Mouse (Mus musculus) heart, embryonic 16.5 days (tissue): Measurements from ENCODE around the gene Ywhab. TPM values are rescaled to one million over a fixed set of nuclear protein-coding genes. Genes with fewer than 3 reads are reported as not detected.
A peak's percentile ranks its signal among the peaks of the same experiment; 100 is the strongest.

Experiments used
- ATAC-seq: fragments of 200-750 bp; cut with Nextera tagmentation; replicated peaks from 2 replicates; pipeline ENCODE4 v1.8.0; 2017; ENCODE audit warnings: moderate number of reproducible peaks; ENCODE audit not compliant: insufficient read depth, low FRiP score; ENCODE audit errors: extremely low read depth
- H3K27ac ChIP-seq: fragments of 300-500 bp; sonication (generic); 2 replicates; pipeline ENCODE4 v1.5.1; 2014; ENCODE audit warnings: mild to moderate bottlenecking, low read length, control low read depth, moderate library complexity
- H3K27me3 ChIP-seq: fragments of 300-500 bp; sonication (generic); 2 replicates; pipeline ENCODE4 v1.6.1; 2014; ENCODE audit warnings: low read length, mixed read lengths; ENCODE audit not compliant: control insufficient read depth, insufficient read depth
- H3K36me3 ChIP-seq: fragments of 300-500 bp; sonication (generic); 2 replicates; pipeline ENCODE4 v1.6.1; 2014; ENCODE audit not compliant: control insufficient read depth, insufficient read depth
- H3K4me1 ChIP-seq: fragments of 300-500 bp; sonication (generic); 2 replicates; pipeline ENCODE4 v1.6.1; 2014; ENCODE audit warnings: low read length, mixed read lengths; ENCODE audit not compliant: control insufficient read depth, insufficient read depth
- H3K4me2 ChIP-seq: fragments of 300-500 bp; sonication (generic); 2 replicates; pipeline ENCODE4 v1.6.1; 2014; ENCODE audit warnings: low read depth, mild to moderate bottlenecking, control low read depth, low read length
- H3K4me3 ChIP-seq: fragments of 300-500 bp; sonication (generic); 2 replicates; pipeline ENCODE4 v1.5.1; 2014; ENCODE audit warnings: mild to moderate bottlenecking, control low read depth, low read length
- H3K9ac ChIP-seq: fragments of 300-500 bp; sonication (generic); 2 replicates; pipeline ENCODE4 v1.6.1; 2014; ENCODE audit warnings: low read length, control low read depth
- H3K9me3 ChIP-seq: fragments of 300-500 bp; sonication (generic); replicated peaks from 2 replicates; pipeline ENCODE4 v1.6.1; 2016; ENCODE audit warnings: low read length; ENCODE audit not compliant: control insufficient read depth
- WGBS: fragments of 180-500 bp; shearing (Covaris S2); extraction: QIAGEN DNeasy Blood & Tissue Kit; methylation state at CpG from one replicate; pipeline ENCODE4 v1.1.7; 2014; 5-methylcytosine and 5-hydroxymethylcytosine counted together
- polyA plus RNA-seq: library from polyadenylated mRNA; unstranded; fragments of >200 nt; fragmentation: Nextera tagmentation; extraction: Ambion mirVana; gene quantifications from 2 replicates; pipeline ENCODE4 v1.2.1, GENCODE M21; 2015

Ywhab gene
- polyA plus RNA-seq, 1 experiment from 2014 or later = 198 TPM

DNA sequence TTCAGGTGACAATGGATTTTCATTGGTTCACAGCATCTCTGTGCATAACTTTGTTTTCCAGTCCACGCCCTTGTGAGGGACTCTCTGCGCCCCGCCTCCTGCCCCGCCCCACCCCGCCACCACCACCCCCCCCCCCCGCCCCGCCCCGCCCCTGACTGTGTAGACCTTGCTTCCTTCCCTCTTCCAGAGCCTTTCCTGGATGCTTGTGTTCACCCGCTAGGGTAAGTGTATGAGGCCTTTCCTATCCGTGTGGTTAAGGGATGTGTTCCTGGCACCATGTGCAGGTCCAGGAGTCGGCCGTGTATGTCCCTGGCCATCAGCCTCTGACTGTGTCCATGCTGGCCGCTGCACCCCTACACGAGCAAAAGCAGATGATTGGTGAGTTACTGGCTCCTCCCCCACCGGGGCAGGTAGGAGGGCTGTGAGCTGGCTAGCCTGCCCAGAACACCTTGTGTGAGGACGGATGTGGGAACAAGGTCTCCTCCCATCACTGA is 52.5 kb downstream of the Ywhab start:
- Histone ChIP-seq H3K4me1 (no peaks in the 10 kb centered on the region), H3K4me2 (peak overlapping the region; percentile 54), H3K4me3 (peak overlapping the region; percentile 23; the same call in 1 of the 2 replicates), H3K9ac (no peak overlapping the region), H3K9me3 (no peaks in the 10 kb centered on the region), H3K27me3 (peaks cover 9% of the 10 kb centered on the region), H3K36me3 (peaks cover 3% of the 10 kb centered on the region; the same call in 1 of the 2 replicates), H3K27ac (no peak overlapping the region)
- no peak for ATAC-seq
- WGBS = 6% methylated on average over 13 of the region's 16 CpGs

DNA sequence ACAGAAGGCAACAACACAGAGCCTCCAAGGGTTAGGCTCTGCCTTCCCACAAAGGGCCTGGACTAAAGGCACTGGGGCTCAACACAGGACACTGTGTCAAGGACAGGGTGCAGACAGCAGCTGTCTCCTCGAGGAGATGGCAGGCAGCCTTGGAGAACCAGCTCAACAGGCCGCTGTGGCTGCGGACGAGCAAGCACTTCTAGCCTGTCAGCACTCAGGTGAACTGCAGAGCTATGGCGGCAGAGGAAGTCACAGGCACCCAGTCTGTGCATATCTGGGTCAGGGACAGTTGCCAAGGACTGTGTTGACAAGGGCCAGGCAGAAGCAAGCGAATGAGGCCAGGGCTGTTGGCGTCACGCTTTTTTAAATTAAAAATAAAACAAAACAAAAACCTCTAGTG is 59.0 kb downstream of the Ywhab start:
- WGBS = 47% methylated on average over 8 of the region's 8 CpGs
- no peak overlapping the region for H3K4me3 ChIP-seq
- ATAC-seq = peak; percentile 91
- peaks cover 12% of the 10 kb centered on the region for H3K4me1 ChIP-seq
- peak overlapping the region; percentile 72 for H3K27ac ChIP-seq
- peak overlapping the region; percentile 45 for H3K4me2 ChIP-seq
- H3K36me3 ChIP-seq = peaks cover 30% of the 10 kb centered on the region
- no peaks in the 10 kb centered on the region for H3K9me3 ChIP-seq
- H3K27me3 ChIP-seq = peaks cover 5% of the 10 kb centered on the region; the same call in 1 of the 2 replicates
- no peak overlapping the region for H3K9ac ChIP-seq

DNA sequence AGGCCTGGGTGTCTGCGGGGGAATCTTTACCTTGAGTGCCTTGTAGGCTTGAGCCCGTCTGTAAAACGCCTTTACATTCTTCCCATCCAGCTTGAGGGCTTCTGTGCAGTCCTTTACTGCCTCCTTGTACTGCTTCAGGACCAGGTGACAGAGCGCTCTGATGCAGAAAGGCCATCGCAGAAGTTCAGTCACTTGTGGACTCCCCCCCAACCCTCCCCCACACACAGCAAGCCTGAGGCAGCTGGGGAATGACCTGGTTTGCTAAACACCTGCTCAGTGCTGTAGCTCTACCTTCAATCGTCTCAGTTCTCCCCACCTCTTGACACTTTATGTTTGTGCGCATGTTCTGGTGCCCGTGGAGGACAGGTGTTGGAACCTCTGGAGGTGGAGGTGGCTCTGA is 59.9 kb downstream of the Ywhab start:
- Histone ChIP-seq H3K4me1 (peaks cover 12% of the 10 kb centered on the region), H3K27ac (no peak overlapping the region), H3K36me3 (peaks cover 39% of the 10 kb centered on the region), H3K27me3 (peaks cover 5% of the 10 kb centered on the region; the same call in 1 of the 2 replicates), H3K9ac (no peak overlapping the region), H3K4me2 (no peak overlapping the region), H3K4me3 (no peak overlapping the region), H3K9me3 (no peaks in the 10 kb centered on the region)
- 83% methylated on average over 8 of the region's 8 CpGs for WGBS
- no peak for ATAC-seq

DNA sequence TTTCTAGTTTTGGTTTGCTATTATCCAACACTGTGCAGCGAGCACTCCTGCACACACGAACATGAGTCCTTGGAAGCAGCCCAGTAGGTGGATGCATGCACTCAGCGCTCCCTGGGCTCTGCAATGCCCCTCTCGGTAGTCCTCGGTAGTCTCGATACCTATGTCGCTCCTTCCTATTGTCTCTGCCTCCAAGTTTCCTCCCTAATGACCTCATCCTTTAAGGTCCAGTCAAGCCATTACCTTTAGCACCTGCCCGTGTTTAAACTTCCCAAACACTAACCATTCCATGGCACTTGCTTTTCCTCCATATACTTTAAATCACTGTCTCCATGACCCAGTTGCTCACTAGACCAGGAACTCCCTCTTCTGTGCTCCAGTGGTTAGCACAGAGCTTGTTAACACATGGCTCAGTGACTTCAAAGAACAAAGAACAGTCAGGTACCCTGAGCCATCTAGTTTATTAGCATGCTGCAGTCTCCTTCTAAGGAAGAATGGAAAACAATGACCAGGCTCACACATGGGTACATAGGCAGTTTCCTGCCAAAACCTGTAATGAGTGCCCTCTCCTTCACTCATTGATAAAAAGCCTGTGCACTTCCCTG is 65.0 kb downstream of the Ywhab start:
- peaks cover 60% of the 10 kb centered on the region for H3K36me3 ChIP-seq
- 92% methylated on average over 8 of the region's 8 CpGs for WGBS
- no peaks in the 10 kb centered on the region for H3K27me3 ChIP-seq
- ATAC-seq = no peak
- H3K4me2 ChIP-seq = no peak overlapping the region
- H3K9me3 ChIP-seq = no peaks in the 10 kb centered on the region
- H3K27ac ChIP-seq = no peak overlapping the region
- no peak overlapping the region for H3K4me3 ChIP-seq
- H3K4me1 ChIP-seq = 0 out of 2 replicates have a peak, but pooled peaks cover 2% of the 10 kb centered on the region
- H3K9ac ChIP-seq = no peak overlapping the region

Other genes with a start within 250 kb of the Ywhab start
- gene Ada, start 244.7 kb upstream of the Ywhab start, polyA plus RNA-seq = 5.9 and 10.9 TPM in 2 replicates
- gene Ccn5, start 174.1 kb upstream of the Ywhab start, polyA plus RNA-seq = 1.3 and 1.7 TPM in 2 replicates
- gene Kcnk15, start 141.3 kb upstream of the Ywhab start, polyA plus RNA-seq = not detected in 2 replicates
- gene Rims4, start 76.3 kb upstream of the Ywhab start, polyA plus RNA-seq = 0.12 and 0.31 TPM in 2 replicates
- 0.57 and 0.80 TPM in 2 replicates for gene Pabpc1l, start 30.5 kb downstream of the Ywhab start, polyA plus RNA-seq
- 15.2 and 17.8 TPM in 2 replicates for gene Stk4, start 75.4 kb downstream of the Ywhab start, polyA plus RNA-seq
- 49.4 and 51.6 TPM in 2 replicates for gene Tomm34, start 76.2 kb downstream of the Ywhab start, polyA plus RNA-seq
- 0.10 and 0.29 TPM in 2 replicates for gene Kcns1, start 176.2 kb downstream of the Ywhab start, polyA plus RNA-seq
- not detected in 2 replicates for gene Wfdc5, start 187.8 kb downstream of the Ywhab start, polyA plus RNA-seq
- not detected in 2 replicates for gene Wfdc12, start 195.6 kb downstream of the Ywhab start, polyA plus RNA-seq
- gene Wfdc15a, start 205.2 kb downstream of the Ywhab start, polyA plus RNA-seq = not detected in 2 replicates
- 0.32 TPM in 1 of 2 replicates, not detected in the other for gene Wfdc15b, start 226.7 kb downstream of the Ywhab start, polyA plus RNA-seq
- not detected in 2 replicates for gene Svs2, start 243.5 kb downstream of the Ywhab start, polyA plus RNA-seq